Mouse (Mus musculus) mouse embryonic stem cell (cell line): ENCODE measurements around the gene Acsl3.

Experiments
- in situ Hi-C, 2 experiments: fragments of 300-500 bp; cut with MboI; formaldehyde crosslinking; loops; 1 replicate in 1 of 2; 3 replicates in 1 of 2; pipeline ENCODE4 v1.14.3; 2019 to 2020; ENCODE audit warnings: low sequenced_read_pairs in 2 of 2, low pct_unique_long_range_greater_than_20kb in 1 of 2, mixed read lengths in 1 of 2; ENCODE audit not compliant: unreplicated experiment in 1 of 2

The Acsl3 gene

DNA sequence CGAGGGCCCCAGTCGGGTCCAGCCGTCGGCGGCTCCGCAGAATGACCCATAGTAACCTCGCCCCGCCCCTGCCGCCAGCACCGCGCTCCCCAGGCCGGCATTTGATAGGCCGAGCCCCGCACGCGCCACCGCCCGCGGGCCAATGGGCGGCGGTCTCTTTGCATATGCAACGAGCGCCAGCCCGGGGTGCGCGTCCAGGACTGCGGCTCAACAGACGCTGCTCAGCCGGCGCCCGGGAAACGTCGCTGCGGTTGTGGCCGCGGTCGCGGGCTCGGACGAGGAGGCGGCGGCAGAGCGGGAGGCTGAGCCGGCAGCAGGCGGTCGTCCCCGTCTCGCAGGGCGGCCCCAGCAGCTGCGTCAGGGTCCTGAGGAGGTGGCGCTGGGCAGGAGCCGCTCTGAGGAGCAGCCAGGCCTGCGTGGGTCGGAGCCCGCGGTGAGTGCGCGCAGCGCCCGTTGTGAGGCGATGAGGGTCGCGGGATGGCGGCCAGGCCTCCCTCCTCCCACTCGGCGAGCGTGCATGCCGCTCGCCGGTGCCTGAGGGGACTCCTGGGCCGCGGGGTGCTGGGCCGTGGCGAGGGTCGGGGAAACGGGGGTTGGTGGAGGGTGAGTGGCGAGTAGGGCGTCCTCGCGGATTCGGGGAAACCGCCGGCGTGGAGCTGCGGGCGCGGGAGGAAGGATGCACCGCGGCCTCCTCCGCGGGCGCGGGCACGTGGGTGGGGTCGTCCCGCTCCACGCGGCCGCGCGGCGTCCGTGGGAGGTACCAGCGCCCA lies at the start of gene Acsl3, which contains the start of gene Utp14b:
TSS of gene Acsl3 (plus strand) at position 155 of the 770 bp plus-strand sequence.
TSS of gene Utp14b (plus strand) at position 368 of the 770 bp plus-strand sequence.
- in situ Hi-C loops = no loop called here

DNA sequence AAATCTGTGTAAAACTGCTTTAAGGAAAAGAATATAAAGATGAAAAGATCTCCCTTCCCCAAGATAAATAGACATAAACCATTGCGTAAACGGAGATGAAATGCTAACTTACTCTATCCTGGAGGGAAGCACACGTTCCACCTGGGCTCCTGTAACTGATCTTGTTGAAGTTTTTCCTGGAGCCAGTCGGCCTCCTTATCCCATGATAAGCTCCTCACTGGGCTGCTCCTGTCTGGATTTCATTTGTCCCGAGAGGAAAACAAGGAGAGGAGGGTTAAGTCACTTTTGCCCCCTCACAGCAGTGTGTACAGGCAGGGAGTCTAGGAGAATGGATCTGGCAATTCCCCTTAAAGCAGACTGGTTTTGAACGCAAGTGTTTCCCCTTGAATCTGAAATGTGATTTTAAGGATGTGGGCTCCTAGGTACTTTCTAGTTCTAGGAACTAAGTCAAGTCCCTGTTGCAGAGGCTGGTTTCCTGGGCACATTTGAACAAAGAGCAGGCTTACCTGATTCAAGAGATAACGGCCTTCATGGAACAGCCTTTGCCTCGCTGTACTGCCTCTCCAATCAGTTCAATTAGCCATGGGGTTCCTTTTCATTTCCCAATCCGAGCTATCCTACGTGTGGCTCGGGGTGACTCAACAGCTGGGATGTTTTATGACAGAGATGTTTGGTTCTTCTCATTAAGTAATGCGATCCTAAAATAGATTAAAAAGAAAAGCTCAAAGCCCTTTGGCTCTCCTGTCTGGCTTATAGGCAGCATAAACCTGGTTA lies 48.3 kb upstream of the Acsl3 start:
- in situ Hi-C loops = no loop called here

DNA sequence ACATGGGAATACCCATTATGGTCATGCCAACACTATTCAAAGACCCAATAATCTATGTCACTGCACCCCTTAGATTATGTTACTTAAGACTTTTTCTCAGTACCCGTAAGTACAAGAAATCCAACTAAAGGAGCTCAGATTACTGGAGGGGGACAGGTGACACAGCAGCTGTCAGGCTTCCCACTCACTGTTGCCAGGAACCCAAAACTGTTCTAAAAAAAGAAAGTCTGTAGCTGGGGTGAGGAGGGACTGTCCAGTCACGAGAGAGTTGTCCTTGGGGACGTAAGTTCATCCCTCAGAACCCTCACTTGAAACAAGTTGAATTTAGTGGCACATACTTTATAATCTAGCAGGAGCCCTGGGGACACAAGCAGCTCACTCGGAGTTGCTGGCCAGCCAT lies 46.6 kb upstream of the Acsl3 start:
- in situ Hi-C loops = no loop called here

DNA sequence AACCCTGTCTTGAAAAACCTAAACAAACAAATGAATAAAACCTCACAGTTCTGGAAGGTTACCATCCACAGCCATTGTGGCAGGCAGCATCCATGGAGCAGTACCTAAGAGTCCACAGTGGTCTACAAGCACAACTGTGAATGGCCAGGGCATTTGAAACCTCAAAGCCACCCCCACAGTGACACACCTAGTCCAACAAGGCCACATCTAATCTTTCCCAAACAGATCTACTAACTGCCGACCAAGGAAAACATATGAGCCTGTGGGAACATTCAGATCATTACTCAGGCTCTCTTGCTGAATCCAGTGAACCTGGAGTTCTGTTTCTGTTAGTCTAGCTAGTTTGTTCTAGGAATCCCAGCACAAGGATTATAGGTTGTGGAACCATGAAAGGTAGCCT lies 44.7 kb upstream of the Acsl3 start:
- in situ Hi-C loops = no loop called here

DNA sequence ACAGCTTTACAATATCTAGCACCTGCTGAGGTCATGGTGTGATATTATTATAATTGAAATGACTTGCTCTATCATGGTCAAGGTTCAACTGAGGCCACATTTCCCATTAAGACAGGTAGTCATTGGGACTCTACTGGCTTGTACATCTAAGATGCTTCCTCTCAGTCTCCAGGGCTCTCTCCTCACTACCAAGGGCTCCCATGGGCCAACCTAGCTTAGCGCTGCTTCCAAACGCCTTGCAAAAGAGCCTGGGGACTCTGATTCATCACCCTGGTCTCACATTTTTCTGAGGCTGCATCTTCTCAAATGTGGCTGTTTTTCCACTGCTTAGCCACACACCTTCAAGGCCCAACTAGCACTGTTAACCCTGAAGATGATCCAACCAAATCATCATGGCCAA lies 33.3 kb upstream of the Acsl3 start:
- in situ Hi-C loops = no loop called here

GRCm38 (mm10) chr1:78634486-78634885 lies 23.1 kb upstream of the Acsl3 start:
- in situ Hi-C loops = no loop called here

GRCm38 (mm10) chr1:78640871-78641270 lies 16.8 kb upstream of the Acsl3 start:
- in situ Hi-C loops = no loop called here

DNA sequence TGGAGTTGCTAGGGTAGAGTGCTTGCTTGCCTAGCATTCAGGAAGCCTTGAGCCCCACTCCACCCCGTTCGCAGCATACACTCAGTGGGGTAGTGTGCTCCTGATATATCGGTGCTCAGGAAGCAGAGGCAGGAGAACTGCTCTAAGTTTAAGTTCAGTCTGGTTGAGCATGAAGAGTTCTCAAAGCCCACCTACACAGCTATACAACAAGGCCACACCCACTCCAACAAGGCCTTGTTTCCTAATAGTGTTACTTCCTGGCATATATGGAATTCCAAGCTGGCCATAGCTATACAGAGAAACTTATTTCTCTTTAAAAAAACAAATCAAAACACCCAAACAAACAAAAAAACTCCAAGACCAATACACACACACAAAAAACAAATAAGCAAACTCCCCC lies 15.8 kb upstream of the Acsl3 start:
- in situ Hi-C loops = no loop called here

DNA sequence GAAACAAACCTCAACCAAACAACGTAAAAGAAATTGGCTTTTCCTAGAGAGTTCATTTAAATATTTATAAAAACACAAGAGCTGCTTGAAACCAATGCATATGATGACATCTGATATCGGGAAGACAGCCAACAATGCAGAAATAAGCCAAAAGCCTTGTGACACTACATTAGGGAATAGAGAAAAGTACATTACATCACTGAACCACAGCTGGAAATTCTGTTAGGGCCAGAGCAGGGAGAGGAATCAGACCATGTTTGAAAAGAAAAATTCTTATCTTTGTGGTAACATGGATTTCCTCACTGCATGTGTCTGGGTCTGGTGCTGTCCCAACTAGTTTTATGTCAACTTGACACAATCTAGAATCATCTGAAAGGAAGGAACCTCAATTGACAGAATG lies 15.4 kb upstream of the Acsl3 start:
- in situ Hi-C loops = no loop called here

DNA sequence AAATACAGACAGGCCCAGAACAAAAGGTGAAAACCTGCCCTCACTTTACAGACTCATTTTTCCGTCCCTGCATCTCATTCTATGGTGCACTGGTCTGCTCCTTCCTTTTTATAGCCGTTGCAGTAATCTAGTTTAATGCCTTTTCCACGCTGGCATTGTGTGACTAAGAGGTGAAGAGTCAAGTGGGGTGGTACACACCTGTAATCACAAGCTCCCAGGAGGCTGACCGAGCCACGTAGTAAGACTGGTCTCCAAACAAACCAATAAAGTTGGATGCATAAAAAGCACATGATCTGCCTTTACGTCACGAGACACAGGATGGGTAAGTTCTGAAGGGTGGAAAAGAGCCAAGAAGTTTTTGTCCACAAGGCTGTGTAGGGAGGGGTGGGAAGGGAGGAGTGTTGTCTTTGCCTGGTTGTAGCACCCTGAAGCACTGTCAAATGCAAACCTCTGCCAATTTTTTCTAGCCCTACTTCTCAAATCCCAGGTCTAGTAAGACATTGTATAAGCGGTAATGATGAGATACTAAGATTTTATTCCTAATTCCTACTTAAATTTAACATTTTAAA lies 10.2 kb upstream of the Acsl3 start:
- in situ Hi-C loops = no loop called here

DNA sequence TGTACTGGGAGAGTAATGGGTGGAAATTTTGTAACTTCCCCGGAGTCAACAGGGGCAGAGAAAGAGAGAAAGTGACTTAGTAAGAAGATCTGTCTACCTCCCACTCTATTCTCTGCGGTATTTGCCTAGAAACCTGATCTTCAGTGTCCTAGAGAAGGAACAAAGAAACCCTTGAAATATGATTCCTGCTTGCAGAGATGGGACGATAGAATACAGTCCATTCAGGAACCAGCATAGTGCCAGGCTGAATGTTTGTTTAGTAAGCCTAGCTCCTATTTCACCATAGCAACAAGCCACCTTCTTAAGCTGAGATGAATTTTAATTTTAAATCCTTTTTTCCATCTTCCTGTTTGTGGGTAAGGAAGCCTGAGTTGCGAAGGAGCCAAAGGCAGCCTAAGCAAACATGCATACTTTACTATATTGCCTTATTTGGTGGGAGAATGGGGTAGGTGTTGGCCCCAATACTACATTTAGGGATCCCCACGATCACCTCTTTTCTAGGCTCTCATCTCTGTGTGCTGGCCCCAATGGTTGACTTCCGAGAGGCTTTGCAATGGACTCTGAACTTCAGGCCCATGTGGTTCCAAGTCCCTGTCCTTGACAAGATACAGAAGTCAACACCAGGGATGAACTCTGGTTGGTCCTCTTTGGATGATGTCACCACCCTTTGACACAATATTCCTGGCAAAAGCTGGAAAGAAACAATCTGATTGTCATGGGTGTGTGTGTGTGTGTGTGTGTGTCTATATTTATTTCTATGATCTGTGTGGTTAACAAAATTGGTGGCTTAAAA lies 8.2 kb upstream of the Acsl3 start:
- in situ Hi-C loops = no loop called here

DNA sequence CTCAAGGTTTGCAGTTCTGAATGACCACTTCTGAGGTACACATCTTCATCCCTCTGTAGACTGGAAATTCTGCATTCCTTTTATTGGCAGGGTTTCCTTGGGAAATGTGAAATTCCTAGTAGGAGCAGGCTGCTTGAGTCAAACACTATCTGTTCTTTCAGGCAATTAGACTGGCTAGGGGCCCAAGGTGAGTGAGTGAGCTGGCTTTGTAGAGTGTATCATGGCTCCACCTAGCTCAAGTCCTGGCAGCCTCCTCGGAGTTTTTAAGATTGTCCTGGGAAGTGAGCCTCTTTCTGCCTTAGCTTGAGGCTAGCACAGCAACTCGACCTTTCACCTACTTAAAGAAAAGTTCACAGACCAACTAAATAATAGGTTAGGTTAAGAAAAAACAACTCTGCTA lies 1.2 kb upstream of the Acsl3 start:
- in situ Hi-C loops = no loop called here

DNA sequence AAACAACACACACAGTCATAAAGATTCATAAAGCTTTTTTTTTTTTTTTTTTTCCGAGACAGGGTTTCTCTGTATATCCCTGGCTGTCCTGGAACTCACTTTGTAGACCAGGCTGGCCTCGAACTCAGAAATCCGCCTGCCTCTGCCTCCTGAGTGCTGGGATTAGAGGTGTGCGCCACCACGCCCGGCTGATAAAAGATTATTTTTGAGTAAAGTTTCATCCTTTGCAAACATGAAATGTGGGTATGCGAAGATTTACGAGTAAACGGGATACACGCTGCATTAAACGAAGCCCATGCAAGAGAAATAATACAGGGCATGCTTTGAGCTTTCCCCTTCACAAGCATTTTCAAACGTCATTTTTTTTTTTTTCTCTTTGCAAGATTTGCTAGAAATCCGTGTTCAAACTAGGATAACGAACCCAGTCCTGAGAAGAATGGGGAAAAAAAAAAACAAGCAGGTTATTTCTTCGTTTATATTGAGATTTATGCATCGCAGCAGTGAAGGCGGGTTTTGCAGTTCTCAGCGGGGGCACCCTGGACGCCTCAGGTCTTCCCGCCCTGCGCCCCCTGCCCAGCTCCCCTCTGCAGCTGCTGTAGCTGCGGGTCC lies 500 bp upstream of the Acsl3 start:
- in situ Hi-C loops = no loop called here

DNA sequence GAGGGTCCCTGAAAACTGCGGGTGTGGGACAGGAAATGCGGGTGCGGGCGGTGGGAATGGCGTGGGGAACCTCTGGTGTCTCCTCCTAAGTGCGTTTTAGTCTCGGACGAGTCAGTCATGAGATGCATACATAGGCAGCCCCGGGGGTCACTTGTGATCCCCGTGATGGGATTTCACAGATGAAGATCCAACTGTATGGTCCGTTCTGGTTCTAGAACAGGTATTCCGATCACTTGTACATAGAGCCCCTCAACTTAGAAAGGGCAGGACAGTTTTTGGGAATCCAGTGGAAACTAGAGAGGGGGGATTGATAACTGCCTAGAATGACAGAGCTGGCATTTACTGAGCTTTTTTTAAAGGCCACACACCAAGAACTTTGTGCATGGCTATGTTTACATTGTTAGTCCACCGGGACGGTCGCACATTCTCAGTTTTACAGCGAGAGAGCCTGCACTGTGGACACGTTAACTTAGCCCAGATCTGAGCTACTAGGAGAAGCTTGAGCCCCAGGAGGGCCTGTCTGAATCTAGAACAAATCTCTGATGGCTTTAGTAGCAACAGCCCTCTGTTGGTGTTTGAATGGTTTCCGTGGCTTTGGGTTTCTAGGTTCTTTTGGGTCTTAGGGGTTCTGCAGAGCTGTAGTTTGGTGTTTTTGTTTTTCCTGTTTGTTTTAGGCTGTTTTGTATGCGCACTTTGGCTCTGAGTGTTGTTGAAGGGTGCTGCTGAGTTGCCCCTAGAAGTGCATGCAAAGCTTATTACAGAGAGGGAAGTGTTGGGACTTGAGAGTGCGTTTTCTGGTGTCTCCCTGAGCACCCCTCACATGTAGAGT lies 1.0 kb downstream of the Acsl3 start:
- in situ Hi-C loops = no loop called here

- in situ Hi-C loops = no loop called here
These were observed 1.7 kb downstream of the Acsl3 start for GRCm38 (mm10) chr1:78659270-78659823.

DNA sequence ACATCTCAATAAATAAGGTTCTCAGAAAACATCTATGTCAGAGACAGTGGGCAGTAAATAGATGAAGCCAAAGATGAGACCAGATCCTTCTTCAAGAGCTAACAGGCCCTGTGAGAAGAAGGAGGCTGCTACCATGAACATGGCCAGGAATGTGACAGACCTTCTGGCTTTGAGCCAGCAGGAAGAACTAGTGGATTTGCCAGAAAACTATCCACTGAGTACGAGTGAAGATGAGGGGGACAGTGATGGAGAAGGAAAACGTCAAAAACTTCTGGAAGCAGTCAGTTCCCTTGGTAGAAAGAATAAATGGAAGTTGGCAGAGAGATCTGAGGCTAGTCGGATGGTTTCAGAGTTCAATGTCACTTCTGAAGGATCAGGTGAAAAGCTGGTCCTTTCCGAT lies 6.7 kb downstream of the Acsl3 start:
- in situ Hi-C loops = no loop called here

DNA sequence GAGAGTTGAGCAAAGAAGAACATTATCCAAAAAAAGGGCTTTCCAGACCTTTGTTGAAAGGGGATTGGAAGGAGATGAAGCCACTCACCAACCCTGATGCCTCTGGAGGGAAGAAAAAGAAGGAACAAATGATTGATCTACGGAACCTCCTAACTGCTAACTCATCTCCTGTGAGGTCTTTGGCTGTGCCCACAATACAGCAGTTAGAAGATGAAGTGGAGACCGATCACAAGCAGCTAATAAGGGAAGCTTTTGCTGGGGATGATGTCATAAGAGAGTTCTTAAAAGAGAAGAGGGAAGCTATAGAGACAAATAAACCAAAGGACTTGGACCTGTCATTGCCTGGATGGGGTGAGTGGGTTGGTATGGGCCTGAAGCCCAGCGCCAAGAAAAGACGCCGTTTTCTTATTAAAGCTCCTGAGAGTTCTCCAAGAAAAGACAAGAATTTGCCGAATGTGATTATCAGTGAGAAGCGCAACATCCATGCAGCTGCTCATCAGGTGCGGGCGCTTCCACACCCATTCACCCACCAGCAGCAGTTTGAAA lies 8.4 kb downstream of the Acsl3 start:
- in situ Hi-C loops = no loop called here
